Mouse (Mus musculus) kidney, embryonic 15.5 days (tissue): ENCODE data around the gene Vmn2r78. TPM values are rescaled to one million over a fixed set of nuclear protein-coding genes. Genes with fewer than 3 reads are reported as not detected.
"Not testable (repeated sequence)": the region's sequence is repeated elsewhere in the genome, so short reads cannot be mapped to it uniquely, and the experiment has no call there.

Source experiments
- ATAC-seq: fragments of 200-750 bp; cut with Nextera tagmentation; replicated peaks from 2 replicates; pipeline ENCODE4 v1.8.0; 2017; ENCODE audit warnings: moderate TSS enrichment; ENCODE audit not compliant: low FRiP score
- H3K27ac ChIP-seq: fragments of 300-500 bp; sonication (generic); 2 replicates; pipeline ENCODE4 v1.5.1; 2015; ENCODE audit warnings: mild to moderate bottlenecking, inconsistent platforms
- H3K27me3 ChIP-seq: fragments of 300-500 bp; sonication (generic); 2 replicates; pipeline ENCODE4 v1.6.1; 2015; ENCODE audit warnings: inconsistent platforms
- H3K36me3 ChIP-seq: fragments of 300-500 bp; sonication (generic); 2 replicates; pipeline ENCODE4 v1.6.1; 2015; ENCODE audit warnings: inconsistent platforms
- H3K4me1 ChIP-seq: fragments of 300-500 bp; sonication (generic); 2 replicates; pipeline ENCODE4 v1.6.1; 2015; ENCODE audit warnings: inconsistent platforms
- H3K4me2 ChIP-seq: fragments of 300-500 bp; sonication (generic); 2 replicates; pipeline ENCODE4 v1.6.1; 2015; ENCODE audit warnings: moderate library complexity, mild to moderate bottlenecking, inconsistent platforms
- H3K4me3 ChIP-seq: fragments of 300-500 bp; sonication (generic); replicated peaks from 2 replicates; pipeline ENCODE4 v1.5.1; 2015; ENCODE audit warnings: mild to moderate bottlenecking, inconsistent platforms
- H3K9ac ChIP-seq: fragments of 300-500 bp; sonication (generic); 2 replicates; pipeline ENCODE4 v1.6.1; 2015; ENCODE audit warnings: mild to moderate bottlenecking, inconsistent platforms
- H3K9me3 ChIP-seq: fragments of 300-500 bp; sonication (generic); replicated peaks from 2 replicates; pipeline ENCODE4 v1.6.1; 2016; ENCODE audit warnings: inconsistent platforms
- WGBS: fragments of 180-500 bp; shearing (Covaris S2); methylation state at CpG from one replicate; pipeline ENCODE4 v1.1.7; 2015; ENCODE audit warnings: mixed read lengths; 5-methylcytosine and 5-hydroxymethylcytosine counted together
- polyA plus RNA-seq: library from polyadenylated mRNA; unstranded; fragments of >200 nt; fragmentation: Nextera tagmentation; extraction: Ambion mirVana; gene quantifications from 2 replicates; pipeline ENCODE4 v1.2.1, GENCODE M21; 2015

The Vmn2r78 gene
- not detected in 2 replicates for polyA plus RNA-seq

- not testable (repeated sequence) for ATAC-seq, H3K4me3 ChIP-seq, H3K36me3 ChIP-seq, H3K9me3 ChIP-seq, H3K27me3 ChIP-seq, H3K27ac ChIP-seq, H3K9ac ChIP-seq, H3K4me2 ChIP-seq, H3K4me1 ChIP-seq
- whole genome bisulfite sequencing = 85% methylated on average over 2 of the region's 2 CpGs
These were observed at the start of gene Vmn2r78 for GRCm38 (mm10) chr7:86914794-86915193. TSS of gene Vmn2r78 (plus strand) at chr7:86915094.

- no peaks in the 10 kb centered on the region for H3K36me3 ChIP-seq
- H3K4me3 ChIP-seq = no peak overlapping the region
- no peaks in the 10 kb centered on the region for H3K4me1 ChIP-seq
- H3K9me3 ChIP-seq = no peaks in the 10 kb centered on the region
- 90% methylated on average over 4 of the region's 4 CpGs for WGBS
- H3K9ac ChIP-seq = no peak overlapping the region
- no peak for ATAC-seq
- H3K4me2 ChIP-seq = no peak overlapping the region
- H3K27ac ChIP-seq = no peak overlapping the region
- no peaks in the 10 kb centered on the region for H3K27me3 ChIP-seq
These were observed 25.1 kb upstream of the Vmn2r78 start for GRCm38 (mm10) chr7:86889470-86890469.

- Histone ChIP-seq H3K27me3 (no peaks in the 10 kb centered on the region), H3K9ac (no peak overlapping the region), H3K4me1 (no peaks in the 10 kb centered on the region), H3K27ac (no peak overlapping the region), H3K4me3 (no peak overlapping the region), H3K36me3 (no peaks in the 10 kb centered on the region), H3K4me2 (no peak overlapping the region), H3K9me3 (no peaks in the 10 kb centered on the region)
- ATAC-seq = no peak
- WGBS = 82% methylated on average over 5 of the region's 5 CpGs
These were observed 22.4 kb downstream of the Vmn2r78 start for GRCm38 (mm10) chr7:86937288-86937687.

- H3K9me3 ChIP-seq = no peaks in the 10 kb centered on the region
- no peak for ATAC-seq
- H3K4me1 ChIP-seq = no peaks in the 10 kb centered on the region
- no peaks in the 10 kb centered on the region for H3K27me3 ChIP-seq
- no peaks in the 10 kb centered on the region for H3K36me3 ChIP-seq
- WGBS = 33% methylated on average over 1 of the region's 1 CpGs
- no peak overlapping the region for H3K4me2 ChIP-seq
- no peak overlapping the region for H3K9ac ChIP-seq
- no peak overlapping the region for H3K27ac ChIP-seq
- no peak overlapping the region for H3K4me3 ChIP-seq
These were observed 79.8 kb downstream of the Vmn2r78 start for GRCm38 (mm10) chr7:86994700-86995099.

GRCm38 (mm10) chr7:86995815-86996214 lies 80.9 kb downstream of the Vmn2r78 start, which contains the start of gene Vmn2r79:
TSS of gene Vmn2r79 (plus strand) at chr7:86996115.
- not testable (repeated sequence) for H3K36me3 ChIP-seq, ATAC-seq, H3K9ac ChIP-seq, H3K4me3 ChIP-seq, H3K27ac ChIP-seq, H3K4me1 ChIP-seq, H3K9me3 ChIP-seq, H3K27me3 ChIP-seq, H3K4me2 ChIP-seq
- WGBS = 90% methylated on average over 1 of the region's 1 CpGs

Other genes starting within 250 kb of the Vmn2r78 start
- not detected in 2 replicates for gene Olfr292, start 226.8 kb upstream of the Vmn2r78 start, polyA plus RNA-seq
- gene Folh1, start 139.2 kb upstream of the Vmn2r78 start, polyA plus RNA-seq = 0.08 and 0.51 TPM in 2 replicates
- gene Vmn2r77, start 120.1 kb upstream of the Vmn2r78 start, polyA plus RNA-seq = not detected in 2 replicates
- not detected in 2 replicates for gene Vmn2r79, start 81.0 kb downstream of the Vmn2r78 start, polyA plus RNA-seq